In genomic region chr9:63568808-63569207, GRCm38 (mm10) we compare ENCODE assay signal across 10 mouse cellular contexts. TPM values are rescaled to one million over a fixed set of nuclear protein-coding genes. Genes with fewer than 3 reads are reported as not detected.
DNase-seq lines count a peak whose midpoint lies in the region; ATAC-seq and TF ChIP-seq lines count a peak whose summit lies in the region.
"Had no signal": no experiment of that assay in that cellular context is flagged by ENCODE, and none has a peak within 500 bp of the region (broad histone marks: within the 10 kb centered on the region; RNA-seq: fewer than 3 reads in every experiment).

No protein-coding gene starts in this region.

- ATAC-seq in midbrain, embryonic 12.5 days (ENCODE audit: low FRiP score, low read depth): no peak
- ATAC-seq in midbrain, embryonic 16.5 days: no peak
- no peak for ATAC-seq in forebrain, postnatal 0 days
- no peak for ATAC-seq in monocyte, adult 5-6 weeks (replicated peaks; ENCODE audit: insufficient number of reproducible peaks, low FRiP score, low TSS enrichment, poor library complexity, severe bottlenecking)

- H3K4me1 ChIP-seq in heart, embryonic 10.5 days: peaks cover 17% of the 10 kb centered on the region
- H3K4me1 ChIP-seq in midbrain, embryonic 12.5 days: peaks cover 28% of the 10 kb centered on the region
- H3K4me1 ChIP-seq in midbrain, embryonic 16.5 days (ENCODE audit: control insufficient read depth, insufficient read depth, low read length): peaks cover 9% of the 10 kb centered on the region
- H3K4me1 ChIP-seq in forebrain, postnatal 0 days (ENCODE audit: insufficient read depth): 0 out of 2 replicates have a peak, but pooled peaks cover 4% of the 10 kb centered on the region

- H3K4me2 ChIP-seq in midbrain, embryonic 12.5 days (replicated peaks): peak overlapping the region; percentile 13; the same call in 1 of the 2 replicates
- no peak overlapping the region for H3K4me2 ChIP-seq in midbrain, embryonic 16.5 days (ENCODE audit: low read length)
- H3K4me2 ChIP-seq in forebrain, postnatal 0 days (ENCODE audit: low read depth): no peak overlapping the region

- H3K27me3 ChIP-seq in heart, embryonic 10.5 days (ENCODE audit: insufficient read depth, poor library complexity, severe bottlenecking): no peaks in the 10 kb centered on the region
- H3K27me3 ChIP-seq in midbrain, embryonic 12.5 days: no peaks in the 10 kb centered on the region; the same call in 1 of the 2 replicates
- H3K27me3 ChIP-seq in midbrain, embryonic 16.5 days (ENCODE audit: control insufficient read depth, insufficient read depth, low read depth, low read length): peaks cover 2% of the 10 kb centered on the region
- H3K27me3 ChIP-seq in forebrain, postnatal 0 days (ENCODE audit: insufficient read depth, low read length): no peaks in the 10 kb centered on the region

- DNase-seq in heart, embryonic 10.5 days (ENCODE audit: low spot score): peak; percentile 79
- DNase-seq in heart, postnatal 36 days: no peak
- peak; percentile 40 for DNase-seq in forebrain, postnatal 0 days
- peak; percentile 39 to 53 for DNase-seq in lung, postnatal 4 days
- DNase-seq in thymus, postnatal 14 days: no peak

- no peak for TF ChIP-seq CTCF in forebrain, postnatal 0 days (IDR thresholded peaks at IDR 0.05; ENCODE audit: low read depth)

- H3K9ac ChIP-seq in midbrain, embryonic 12.5 days (replicated peaks): no peak overlapping the region
- H3K9ac ChIP-seq in midbrain, embryonic 16.5 days (ENCODE audit: low read depth, low read length): no peak overlapping the region
- H3K9ac ChIP-seq in forebrain, postnatal 0 days: no peak overlapping the region
- H3K9ac ChIP-seq: liver, embryonic 14.5 days had no signal

- intact Hi-C loops in heart, postnatal 36 days (cut with DNase I): no loop called here

- no peaks in the 10 kb centered on the region for H3K9me3 ChIP-seq in heart, embryonic 10.5 days
- no peaks in the 10 kb centered on the region for H3K9me3 ChIP-seq in midbrain, embryonic 12.5 days
- H3K9me3 ChIP-seq in midbrain, embryonic 16.5 days (replicated peaks; ENCODE audit: control insufficient read depth, low read length, poor library complexity, severe bottlenecking): no peaks in the 10 kb centered on the region
- H3K9me3 ChIP-seq in forebrain, postnatal 0 days (ENCODE audit: low read length): no peaks in the 10 kb centered on the region

- H3K36me3 ChIP-seq in heart, embryonic 10.5 days: no peaks in the 10 kb centered on the region
- H3K36me3 ChIP-seq in midbrain, embryonic 12.5 days: no peaks in the 10 kb centered on the region
- H3K36me3 ChIP-seq in midbrain, embryonic 16.5 days (ENCODE audit: control insufficient read depth, insufficient read depth, low read length): no peaks in the 10 kb centered on the region
- no peaks in the 10 kb centered on the region for H3K36me3 ChIP-seq in forebrain, postnatal 0 days (ENCODE audit: insufficient read depth)

- H3K4me3 ChIP-seq in heart, embryonic 10.5 days: no peak overlapping the region
- H3K4me3 ChIP-seq in midbrain, embryonic 12.5 days: no peak overlapping the region
- H3K4me3 ChIP-seq in midbrain, embryonic 16.5 days (ENCODE audit: low read depth, low read length): no peak overlapping the region
- no peak overlapping the region for H3K4me3 ChIP-seq in forebrain, postnatal 0 days (ENCODE audit: low read depth, low read length)

- no peak overlapping the region for H3K27ac ChIP-seq in heart, embryonic 10.5 days
- no peak overlapping the region for H3K27ac ChIP-seq in midbrain, embryonic 12.5 days (replicated peaks)
- H3K27ac ChIP-seq in midbrain, embryonic 16.5 days (ENCODE audit: low read length): no peak overlapping the region
- no peak overlapping the region for H3K27ac ChIP-seq in forebrain, postnatal 0 days (ENCODE audit: low read depth, low read length)
- H3K27ac ChIP-seq: liver, embryonic 14.5 days had no signal

- 20% methylated on average over 8 of the region's 8 CpGs for WGBS in heart, embryonic 10.5 days
- 18% methylated on average over 8 of the region's 8 CpGs for WGBS in midbrain, embryonic 12.5 days
- 13% methylated on average over 8 of the region's 8 CpGs for WGBS in midbrain, embryonic 16.5 days
- 9% methylated on average over 8 of the region's 8 CpGs for WGBS in forebrain, postnatal 0 days

RNA-seq across cellular contexts. Expression of gene Iqch, which starts 33.5 kb away (rescaled TPM):
- 0.11 TPM in 1 of 2 replicates, not detected in the other for polyA plus RNA-seq in heart, embryonic 10.5 days (2016; fragmentation: Nextera tagmentation; extraction: Ambion mirVana)
- total RNA-seq in heart, postnatal 36 days (2021): not detected
- polyA plus RNA-seq in midbrain, embryonic 12.5 days (2016; fragmentation: Nextera tagmentation; extraction: Ambion mirVana): not detected in 2 replicates
- polyA plus RNA-seq in midbrain, embryonic 16.5 days (2015; fragmentation: Nextera tagmentation; extraction: Ambion mirVana): 0.15 TPM in 1 of 2 replicates, not detected in the other
- 0.14 TPM in 1 of 2 replicates, not detected in the other for total RNA-seq in forebrain, postnatal 0 days (2014; rRNA removed)
- 0.10 TPM in 1 of 2 replicates, not detected in the other for polyA plus RNA-seq in forebrain, postnatal 0 days (2015; fragmentation: Nextera tagmentation; extraction: Ambion mirVana)
- not detected in 3 replicates for total RNA-seq in monocyte, adult 5-6 weeks (2017)
- polyA plus RNA-seq: liver, embryonic 14.5 days; spleen, adult 2 months had no signal

RNA-seq across cellular contexts. Expression of gene Aagab, which starts 33.7 kb away (rescaled TPM):
- polyA plus RNA-seq in heart, embryonic 10.5 days (2016; fragmentation: Nextera tagmentation; extraction: Ambion mirVana): 27.8 and 28.0 TPM in 2 replicates
- 10 to 100 TPM; 16.8 to 17.7 TPM for total RNA-seq in heart, postnatal 36 days (2021)
- polyA plus RNA-seq in midbrain, embryonic 12.5 days (2016; fragmentation: Nextera tagmentation; extraction: Ambion mirVana): 56.5 and 57.3 TPM in 2 replicates
- polyA plus RNA-seq in midbrain, embryonic 16.5 days (2015; fragmentation: Nextera tagmentation; extraction: Ambion mirVana): 69.6 and 70.7 TPM in 2 replicates
- 37.5 and 46.7 TPM in 2 replicates for total RNA-seq in forebrain, postnatal 0 days (2014; rRNA removed)
- 50.0 and 51.0 TPM in 2 replicates for polyA plus RNA-seq in forebrain, postnatal 0 days (2015; fragmentation: Nextera tagmentation; extraction: Ambion mirVana)
- total RNA-seq in monocyte, adult 5-6 weeks (2017): 37.0 to 57.3 TPM (median 48.3 TPM) in 3 replicates

Comparison
In these comparisons a context has a peak if more than half of its experiments do, and no peak if none do; other contexts are left out.
1. DNase-seq: peak in heart, embryonic 10.5 days (single experiment), forebrain, postnatal 0 days (single experiment) and lung, postnatal 4 days (2 of 2); none in heart, postnatal 36 days (0 of 2) and thymus, postnatal 14 days (single experiment).